Mouse (Mus musculus) B cell, adult 2 months (primary cell): ENCODE results near the gene Mid1ip1.

Source experiments
- DNase-seq, 2 experiments: peaks; one replicate each; pipeline ENCODE4 v3.0.0; 2022

Mid1ip1 gene

DNA sequence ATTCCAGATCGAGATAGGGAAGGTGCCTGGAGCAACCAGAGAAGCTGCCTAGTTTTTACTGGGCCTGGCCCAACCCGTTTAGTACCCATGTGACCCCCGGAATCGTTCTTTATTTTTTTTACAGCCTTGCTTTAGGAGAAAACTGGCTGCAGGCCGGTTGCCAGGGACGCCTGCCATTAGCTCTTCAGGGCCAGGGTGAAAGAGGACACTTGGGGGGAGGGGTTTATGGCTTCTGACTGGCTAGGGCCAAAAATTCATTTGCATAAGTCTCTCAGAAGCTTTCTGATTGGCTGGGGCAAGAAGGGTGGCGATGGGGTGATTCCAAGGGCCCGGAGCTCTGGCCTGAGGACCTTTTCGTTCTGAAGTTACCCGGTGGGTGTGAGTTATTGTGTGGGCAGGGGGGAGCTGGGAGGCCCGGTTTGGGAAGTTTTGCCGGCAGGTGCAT is at the start of gene Mid1ip1:
Mid1ip1 (plus strand) TSS at position 318 of the 445 bp plus-strand sequence.
- DNase-seq: peak; percentile 37 to 56

- no peak for DNase-seq
Observed at GRCm38 (mm10) chrX:10694455-10695180, 20.2 kb upstream of the Mid1ip1 start.

DNA sequence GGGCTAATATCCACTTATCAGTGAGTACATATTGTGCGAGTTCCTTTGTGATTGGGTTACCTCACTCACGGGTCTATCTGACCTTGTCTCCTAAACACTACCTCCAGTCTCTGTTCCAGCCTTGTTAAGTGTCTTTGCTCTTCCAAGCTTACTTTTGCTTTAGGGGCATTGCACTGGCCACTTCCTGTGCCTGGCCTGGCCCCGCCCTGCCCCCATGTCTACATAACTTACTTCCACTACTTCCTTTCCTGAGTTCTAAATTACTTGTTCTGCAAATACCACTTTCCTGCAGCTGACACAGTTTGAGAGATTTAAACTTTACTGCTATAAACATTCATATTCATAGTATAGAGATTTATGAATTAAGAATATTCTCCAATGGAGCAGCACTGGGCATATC is 8.1 kb upstream of the Mid1ip1 start:
- DNase-seq: no peak

DNA sequence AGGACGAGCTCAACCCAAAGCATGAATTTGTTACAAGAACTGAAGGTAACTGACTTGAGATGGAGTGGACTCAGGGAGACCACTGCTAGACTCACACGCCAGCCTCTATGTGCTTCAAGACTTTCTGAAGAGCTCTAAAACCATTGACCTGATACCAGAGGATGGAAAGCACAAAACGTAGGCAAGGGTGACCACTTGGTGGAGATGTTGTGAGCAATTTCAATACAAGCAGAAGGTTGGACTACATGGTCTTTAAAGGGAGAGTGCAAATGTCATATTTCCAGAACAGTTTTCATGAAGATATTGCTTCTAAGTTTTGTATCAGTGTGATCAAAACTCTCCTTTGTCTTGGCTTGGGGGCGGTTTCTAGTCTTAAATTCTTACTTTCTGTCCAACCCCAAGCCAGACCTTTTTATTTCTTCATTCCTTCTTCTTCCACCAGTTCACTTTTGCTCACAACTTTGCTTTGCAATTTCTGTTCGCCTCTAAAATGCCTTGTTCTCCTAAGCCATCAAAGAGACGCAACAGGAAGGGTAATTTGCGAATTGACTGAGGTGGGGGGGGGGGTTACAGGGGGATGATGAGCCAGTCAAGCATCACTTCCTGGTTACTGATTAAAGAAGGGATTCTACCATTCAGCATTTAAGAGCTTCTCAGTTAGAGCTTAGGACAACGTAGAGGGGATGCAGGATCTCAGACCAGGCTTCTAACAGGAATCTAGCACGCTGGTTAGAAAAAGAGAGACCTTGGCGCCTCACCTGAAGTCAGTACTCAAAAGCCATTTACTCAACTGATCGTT is 775 bp upstream of the Mid1ip1 start:
- DNase-seq: peak; percentile 1 to 15

DNA sequence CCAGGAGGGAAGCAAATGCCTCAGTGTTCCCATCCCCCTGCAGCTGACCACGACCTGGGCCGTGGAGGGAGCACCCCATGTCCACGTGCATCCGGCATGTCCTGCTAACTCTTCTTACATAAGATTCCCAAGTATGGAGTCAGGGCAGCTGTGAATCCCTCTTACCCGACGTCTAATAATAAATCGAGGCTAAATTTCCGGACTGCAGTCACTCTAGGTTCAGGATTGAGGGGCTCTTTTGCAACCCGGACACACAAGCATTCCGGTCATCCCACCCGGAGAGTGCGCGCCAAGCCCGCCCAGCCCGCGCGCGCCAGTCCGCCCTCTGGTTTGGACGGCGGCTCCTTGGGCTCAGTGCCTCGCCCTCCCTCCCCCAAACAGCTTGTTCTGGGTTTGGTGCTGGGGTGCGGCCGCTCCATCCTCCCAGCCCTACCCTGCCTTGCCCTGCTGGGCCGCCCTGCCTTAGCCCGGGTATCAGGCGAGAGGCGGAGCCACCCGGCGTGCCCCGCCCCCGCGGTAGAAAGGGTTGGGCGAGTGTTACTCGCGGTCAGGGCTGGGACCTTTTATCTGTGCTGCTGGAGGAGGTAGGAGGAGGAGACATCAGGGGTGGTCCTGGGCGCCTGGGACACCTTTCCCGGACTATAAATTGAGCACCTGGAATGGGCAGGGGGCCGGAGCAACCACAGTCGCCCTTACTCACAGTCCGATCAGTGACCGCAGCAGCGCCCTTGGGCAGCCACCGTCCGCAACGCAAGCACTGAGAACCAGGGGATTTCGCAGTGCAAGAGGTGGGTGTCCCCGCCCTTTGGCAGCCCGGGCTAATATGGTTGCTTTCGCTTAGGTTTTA is 2.3 kb downstream of the Mid1ip1 start:
- peak; percentile 88 for DNase-seq

GRCm38 (mm10) chrX:10718021-10718837 is 3.4 kb downstream of the Mid1ip1 start:
- DNase-seq: peak; percentile 40 to 48

DNA sequence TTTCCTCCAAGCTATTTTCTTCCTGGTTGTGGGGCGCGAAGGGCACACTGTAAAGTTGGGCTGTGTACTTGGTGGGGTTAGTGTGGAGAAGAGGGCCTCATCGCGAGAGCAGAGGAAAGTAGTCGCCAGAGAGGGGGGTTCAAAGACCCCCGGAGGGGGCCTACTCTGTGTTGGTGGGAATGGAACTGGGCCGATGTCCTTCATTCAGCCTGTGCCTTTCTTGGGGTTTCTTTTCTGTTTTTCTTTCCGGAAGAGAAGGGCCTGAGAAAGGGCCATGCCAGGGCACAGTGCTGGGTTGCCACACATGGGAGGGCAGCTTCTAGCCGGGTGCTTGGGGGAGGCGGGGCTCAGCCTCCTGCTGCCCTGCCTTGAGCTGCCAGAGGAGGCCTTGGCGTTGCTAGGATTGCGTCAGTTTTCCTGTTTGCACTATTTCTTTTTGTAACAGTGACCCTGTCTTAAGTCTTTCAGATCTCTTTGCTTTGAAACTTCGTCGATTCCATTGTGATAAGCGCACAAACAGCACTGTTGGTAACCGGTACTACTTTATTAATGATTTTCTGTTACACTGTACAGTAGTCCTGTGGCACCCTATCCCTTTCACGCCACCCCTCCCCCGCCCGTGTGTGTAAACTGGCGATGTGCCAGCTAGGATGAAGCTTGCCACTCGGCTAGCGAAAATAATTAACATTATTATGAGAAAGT is 4.2 kb downstream of the Mid1ip1 start:
- DNase-seq: peak; percentile 69 to 70

GRCm38 (mm10) chrX:10720391-10720790 is 5.6 kb downstream of the Mid1ip1 start:
- no peak for DNase-seq

- DNase-seq: no peak
Observed at GRCm38 (mm10) chrX:10724571-10724970, 9.8 kb downstream of the Mid1ip1 start.

DNA sequence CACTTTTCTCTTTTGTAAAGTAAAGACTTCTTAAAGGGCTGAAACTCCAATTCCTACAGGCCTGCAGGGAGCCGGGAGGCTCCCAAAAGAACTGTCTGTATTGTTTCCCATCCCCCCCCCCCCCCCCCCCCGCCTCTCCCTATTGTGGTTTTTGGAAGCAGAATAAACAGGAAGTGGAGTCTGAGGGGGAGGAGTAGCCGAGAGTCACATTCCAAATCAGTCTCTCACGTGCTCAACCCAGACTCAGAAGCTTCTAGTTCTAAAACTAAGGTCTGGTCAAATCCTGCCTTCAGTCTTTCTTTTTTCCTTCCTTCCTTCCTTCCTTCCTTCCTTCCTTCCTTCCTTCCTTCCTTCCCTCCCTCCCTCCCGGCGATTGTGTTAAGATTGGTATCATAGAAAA is 14.7 kb downstream of the Mid1ip1 start:
- no peak for DNase-seq

DNA sequence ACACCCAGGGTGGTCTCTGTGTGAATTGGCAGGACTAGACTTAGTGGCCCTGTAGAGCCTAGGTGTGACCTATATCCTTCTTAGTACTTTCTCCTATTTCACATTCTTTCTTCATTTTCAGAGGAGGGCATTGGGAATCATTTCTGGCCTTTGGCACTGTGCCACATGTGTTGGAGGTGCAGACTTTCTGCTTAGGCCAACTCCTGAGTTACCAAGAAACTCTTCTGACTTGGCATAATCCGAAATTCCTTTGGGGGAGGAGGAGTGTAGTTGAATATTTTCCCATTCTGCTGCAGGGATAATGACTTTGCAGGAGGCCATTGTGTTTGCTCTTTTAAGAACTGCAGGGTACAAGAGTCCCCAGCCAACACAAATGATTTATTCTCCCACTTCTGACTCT is 19.6 kb downstream of the Mid1ip1 start:
- no peak for DNase-seq

DNA sequence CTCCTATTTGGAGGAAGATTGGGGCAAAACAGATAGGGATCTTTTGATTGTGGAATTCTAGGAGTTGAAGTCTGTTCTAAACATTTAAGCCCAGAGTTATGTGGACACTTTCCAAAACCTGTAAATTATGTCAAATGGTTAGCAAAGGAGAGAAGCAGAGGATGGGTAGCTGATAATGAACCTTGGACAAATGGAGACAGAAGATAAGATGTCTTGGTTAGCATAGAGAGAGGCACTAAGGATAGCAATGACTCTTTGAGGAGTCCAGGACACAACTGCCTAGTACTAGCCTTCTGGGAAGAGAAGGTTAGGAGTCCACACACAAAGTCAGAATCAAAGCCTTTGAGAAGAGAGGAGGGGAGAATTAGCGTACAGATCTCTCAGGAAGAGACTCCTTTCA is 20.1 kb downstream of the Mid1ip1 start:
- no peak for DNase-seq

- DNase-seq: no peak
Observed at GRCm38 (mm10) chrX:10758866-10759265, 44.1 kb downstream of the Mid1ip1 start.

DNA sequence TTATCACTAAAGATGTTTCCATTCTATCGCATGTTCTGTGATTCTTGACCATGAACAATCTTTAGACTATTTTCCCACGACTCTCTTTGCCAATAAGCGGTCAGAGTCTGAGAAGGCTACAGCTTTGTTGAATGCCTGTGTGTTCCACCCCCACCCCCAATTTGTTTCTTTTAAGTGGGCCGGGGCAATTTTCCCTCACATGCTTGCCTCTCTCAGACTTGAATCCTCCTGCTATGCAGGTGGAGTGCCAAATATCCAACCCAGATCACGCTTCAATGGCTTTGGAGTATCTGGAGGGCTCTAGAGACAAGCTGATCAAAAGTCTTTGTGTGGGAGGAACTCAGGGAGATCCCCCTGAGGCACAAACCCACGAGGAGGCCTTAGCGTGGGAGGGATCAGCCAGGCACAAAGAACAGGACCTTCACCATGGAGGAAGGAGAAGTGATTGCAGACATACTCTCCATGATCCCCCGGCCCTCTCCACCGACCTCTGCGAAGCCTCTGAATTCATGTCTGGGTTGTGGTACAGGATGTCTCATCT is 48.7 kb downstream of the Mid1ip1 start:
- no peak for DNase-seq
